In genomic region chr6:128183521-128183920, GRCm38 (mm10) we compare ENCODE assay signal across 21 mouse cellular contexts. TPM values are rescaled to one million over a fixed set of nuclear protein-coding genes. Genes with fewer than 3 reads are reported as not detected.
DNase-seq lines count a peak whose midpoint lies in the region; ATAC-seq and TF ChIP-seq lines count a peak whose summit lies in the region.
"Had no signal": no experiment of that assay in that cellular context is flagged by ENCODE, and none has a peak within 500 bp of the region (broad histone marks: within the 10 kb centered on the region; RNA-seq: fewer than 3 reads in every experiment).

No protein-coding gene starts in this region.

- H3K4me1 ChIP-seq in hindbrain, postnatal 0 days (ENCODE audit: insufficient read depth, low read length), result no peaks in the 10 kb centered on the region
- no peaks in the 10 kb centered on the region for H3K4me1 ChIP-seq in hindbrain, embryonic 13.5 days (replicated peaks)
- H3K4me1 ChIP-seq in lung, embryonic 14.5 days (ENCODE audit: insufficient read depth), result 0 out of 2 replicates have a peak, but pooled peaks cover 2% of the 10 kb centered on the region
- H3K4me1 ChIP-seq: forebrain, embryonic 15.5 days; limb, embryonic 12.5 days; liver, embryonic 13.5 days; midbrain, embryonic 15.5 days had no signal

- WGBS in hindbrain, postnatal 0 days, result 39% methylated on average over 2 of the region's 2 CpGs
- WGBS in hindbrain, embryonic 13.5 days, result 59% methylated on average over 2 of the region's 2 CpGs
- WGBS in lung, embryonic 14.5 days, result 17% methylated on average over 2 of the region's 2 CpGs

- no peak overlapping the region for H3K4me2 ChIP-seq in hindbrain, postnatal 0 days (ENCODE audit: low read depth, low read length)
- no peak overlapping the region for H3K4me2 ChIP-seq in hindbrain, embryonic 13.5 days
- no peak overlapping the region for H3K4me2 ChIP-seq in lung, embryonic 14.5 days
- H3K4me2 ChIP-seq: embryonic facial prominence, embryonic 13.5 days; forebrain, embryonic 15.5 days; heart, embryonic 11.5 days; hindbrain, embryonic 14.5 days; limb, embryonic 12.5 days; liver, embryonic 13.5 days; midbrain, embryonic 15.5 days had no signal

- H3K27ac ChIP-seq in hindbrain, postnatal 0 days, result no peak overlapping the region
- no peak overlapping the region for H3K27ac ChIP-seq in hindbrain, embryonic 13.5 days
- no peak overlapping the region for H3K27ac ChIP-seq in lung, embryonic 14.5 days (ENCODE audit: low read depth)
- H3K27ac ChIP-seq: embryonic facial prominence, embryonic 13.5 days; forebrain, embryonic 15.5 days; hindbrain, embryonic 14.5 days; limb, embryonic 12.5 days; liver, embryonic 13.5 days; midbrain, embryonic 15.5 days had no signal

- POLR2A ChIA-PET in Patski (lab: Charles Lee), result no interaction called here

- in situ Hi-C loops in Patski (cut with MboI; ENCODE audit: low pct_unique_long_range_greater_than_20kb), result no loop called here

- intact Hi-C loops in gastrocnemius, postnatal 14 days (cut with DNase I; ENCODE audit: low total_unique reads), result no loop called here

- no peak overlapping the region for H3K4me3 ChIP-seq in hindbrain, postnatal 0 days (ENCODE audit: low read length)
- H3K4me3 ChIP-seq in hindbrain, embryonic 13.5 days, result no peak overlapping the region
- no peak overlapping the region for H3K4me3 ChIP-seq in lung, embryonic 14.5 days (ENCODE audit: low read depth, low read length)
- H3K4me3 ChIP-seq: embryonic facial prominence, embryonic 13.5 days; forebrain, embryonic 15.5 days; limb, embryonic 12.5 days; liver, embryonic 13.5 days; midbrain, embryonic 15.5 days had no signal

- no peaks in the 10 kb centered on the region for H3K27me3 ChIP-seq in hindbrain, postnatal 0 days (ENCODE audit: insufficient read depth, low read length)
- no peaks in the 10 kb centered on the region for H3K27me3 ChIP-seq in hindbrain, embryonic 13.5 days
- no peaks in the 10 kb centered on the region for H3K27me3 ChIP-seq in lung, embryonic 14.5 days (ENCODE audit: insufficient read depth, low read length)
- H3K27me3 ChIP-seq in Patski, result no peaks in the 10 kb centered on the region
- H3K27me3 ChIP-seq: embryonic facial prominence, embryonic 13.5 days; forebrain, embryonic 15.5 days; limb, embryonic 12.5 days; liver, embryonic 13.5 days; midbrain, embryonic 15.5 days had no signal

- no peaks in the 10 kb centered on the region for H3K36me3 ChIP-seq in hindbrain, postnatal 0 days (ENCODE audit: insufficient read depth, low read length)
- H3K36me3 ChIP-seq in hindbrain, embryonic 13.5 days, result no peaks in the 10 kb centered on the region
- H3K36me3 ChIP-seq in lung, embryonic 14.5 days (ENCODE audit: insufficient read depth), result no peaks in the 10 kb centered on the region
- H3K36me3 ChIP-seq: embryonic facial prominence, embryonic 13.5 days; forebrain, embryonic 15.5 days; limb, embryonic 12.5 days; liver, embryonic 13.5 days; midbrain, embryonic 15.5 days had no signal

- CTCF ChIA-PET in Patski (lab: Charles Lee), result interaction anchor here (1.2 kb wide), 1 partner anchor 13 kb away, joined by 4 read pairs; no protein-coding TSS in a partner anchor

- H3K9me3 ChIP-seq in hindbrain, postnatal 0 days (ENCODE audit: low read length), result no peaks in the 10 kb centered on the region
- H3K9me3 ChIP-seq in hindbrain, embryonic 13.5 days, result no peaks in the 10 kb centered on the region
- H3K9me3 ChIP-seq in lung, embryonic 14.5 days (ENCODE audit: low read depth, low read length), result no peaks in the 10 kb centered on the region
- H3K9me3 ChIP-seq: embryonic facial prominence, embryonic 13.5 days; forebrain, embryonic 15.5 days; limb, embryonic 12.5 days; liver, embryonic 13.5 days; midbrain, embryonic 15.5 days had no signal

- 0 out of 2 replicates have a peak, but pooled peaks have one; percentile 25 for ATAC-seq in hindbrain, postnatal 0 days
- ATAC-seq in hindbrain, embryonic 13.5 days (ENCODE audit: low FRiP score), result no peak
- no peak; the same call in 1 of the 2 replicates for ATAC-seq in lung, embryonic 14.5 days (ENCODE audit: insufficient read depth)
- ATAC-seq in Patski, result no peak
- ATAC-seq: activated CD4-positive, CD25-positive, alpha-beta regulatory T cell, adult 4 months; forebrain, embryonic 15.5 days; midbrain, embryonic 15.5 days had no signal

- TF ChIP-seq CTCF in hindbrain, postnatal 0 days (IDR thresholded peaks at IDR 0.05; ENCODE audit: low read depth), result peak; percentile 57
- TF ChIP-seq CTCF in lung, embryonic 14.5 days (IDR thresholded peaks at IDR 0.05; ENCODE audit: low read depth), result peak; percentile 35
- TF ChIP-seq CTCF in Patski (IDR thresholded peaks at IDR 0.05), result peak; percentile 21

- H3K9ac ChIP-seq in hindbrain, postnatal 0 days (replicated peaks; ENCODE audit: low read length), result no peak overlapping the region
- no peak overlapping the region for H3K9ac ChIP-seq in hindbrain, embryonic 13.5 days
- H3K9ac ChIP-seq in lung, embryonic 14.5 days, result no peak overlapping the region
- H3K9ac ChIP-seq: embryonic facial prominence, embryonic 13.5 days; forebrain, embryonic 15.5 days; hindbrain, embryonic 14.5 days; limb, embryonic 12.5 days; liver, embryonic 13.5 days; midbrain, embryonic 15.5 days had no signal

- DNase-seq in hindbrain, postnatal 0 days (ENCODE audit: low spot score), result peak; percentile 49
- DNase-seq in lung, embryonic 14.5 days, result peak; percentile 53
- no peak for DNase-seq in lung, adult 18-20 months
- DNase-seq in NIH3T3 (ENCODE audit: low read depth) (peak; percentile 47), Patski (ENCODE audit: low read depth, low spot score) (no peak)
- DNase-seq in gastrocnemius, postnatal 14 days, result no peak
- DNase-seq: cerebellum, postnatal 10 days; heart, postnatal 14 days; kidney, adult 11 months; liver, embryonic 13.5 days; lung, postnatal 14 days; right cerebral cortex, adult 18-20 months; thymus, postnatal 25 days had no signal

RNA-seq across cellular contexts. Expression of gene Tspan9, which starts 40.1 kb away (rescaled TPM):
- total RNA-seq in hindbrain, postnatal 0 days (2014; rRNA removed), result 177 and 266 TPM in 2 replicates
- 70.1 and 73.8 TPM in 2 replicates for polyA plus RNA-seq in hindbrain, postnatal 0 days (2015; fragmentation: Nextera tagmentation; extraction: Ambion mirVana)
- 32.7 and 35.8 TPM in 2 replicates for polyA plus RNA-seq in hindbrain, embryonic 13.5 days (2015; fragmentation: Nextera tagmentation; extraction: Ambion mirVana)
- polyA plus RNA-seq in lung, embryonic 14.5 days (2014; fragmentation: Nextera tagmentation; extraction: Ambion mirVana), result 118 and 121 TPM in 2 replicates
- 135 TPM for polyA plus RNA-seq in Patski (2021)
- 10 to 100 TPM; 45.6 to 71.6 TPM for total RNA-seq in gastrocnemius, postnatal 14 days (2021)

Comparison
In these comparisons a context has a peak if more than half of its experiments do, and no peak if none do; other contexts are left out.
1. DNase-seq: peak in hindbrain, postnatal 0 days (single experiment), lung, embryonic 14.5 days (single experiment) and NIH3T3 (single experiment); none in lung, adult 18-20 months (0 of 2), Patski (single experiment) and gastrocnemius, postnatal 14 days (single experiment).
2. Peak in every context shown above with its lines, with median percentiles within 50 percentile points of each other: CTCF ChIP-seq.